Mouse (Mus musculus) retina, postnatal 1 day (tissue): Measurements from ENCODE around the gene Zmiz1.

Source experiments
- DNase-seq: peaks from one replicate; pipeline ENCODE4 v3.0.0-alpha.2; 2012

The Zmiz1 gene

DNA sequence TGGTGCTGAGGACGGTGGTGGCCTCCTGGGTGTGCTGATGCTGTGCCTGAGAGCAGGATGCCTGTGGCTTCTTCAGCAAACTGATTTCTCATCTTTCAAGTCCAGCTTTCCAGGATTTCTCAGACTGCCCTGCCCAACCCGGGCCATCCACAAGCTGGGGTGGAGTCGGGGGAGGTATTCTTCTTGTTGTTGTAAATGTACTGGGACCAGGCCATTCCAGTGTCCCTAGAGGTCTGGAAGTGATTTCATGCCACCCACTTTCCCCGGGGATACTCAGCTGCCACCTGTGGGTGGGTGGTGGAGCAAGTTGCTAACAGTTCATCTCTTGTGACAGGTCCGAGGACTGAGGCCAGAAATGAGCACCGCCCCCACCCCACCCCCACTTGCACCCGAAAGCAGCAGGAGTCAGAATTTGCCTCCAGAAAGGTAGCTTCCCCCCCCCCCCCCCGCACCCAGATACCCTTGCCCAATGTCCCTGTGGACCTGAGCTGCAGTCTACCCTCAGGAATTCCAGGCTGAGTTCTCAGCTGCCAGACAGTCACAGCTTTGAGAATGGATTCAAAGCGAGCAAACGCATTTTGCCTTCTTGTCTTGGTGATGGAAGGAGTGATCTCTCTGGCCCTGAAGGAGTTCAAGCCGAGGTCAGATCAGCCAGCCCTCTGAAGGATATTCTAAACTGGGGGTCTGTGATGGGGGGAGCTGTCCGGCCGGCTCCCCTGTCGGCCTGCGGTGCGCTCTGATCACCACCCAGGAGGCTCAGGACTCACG, 2.1 kb upstream of the Zmiz1 start:
- peak; percentile 61 for DNase-seq

DNA sequence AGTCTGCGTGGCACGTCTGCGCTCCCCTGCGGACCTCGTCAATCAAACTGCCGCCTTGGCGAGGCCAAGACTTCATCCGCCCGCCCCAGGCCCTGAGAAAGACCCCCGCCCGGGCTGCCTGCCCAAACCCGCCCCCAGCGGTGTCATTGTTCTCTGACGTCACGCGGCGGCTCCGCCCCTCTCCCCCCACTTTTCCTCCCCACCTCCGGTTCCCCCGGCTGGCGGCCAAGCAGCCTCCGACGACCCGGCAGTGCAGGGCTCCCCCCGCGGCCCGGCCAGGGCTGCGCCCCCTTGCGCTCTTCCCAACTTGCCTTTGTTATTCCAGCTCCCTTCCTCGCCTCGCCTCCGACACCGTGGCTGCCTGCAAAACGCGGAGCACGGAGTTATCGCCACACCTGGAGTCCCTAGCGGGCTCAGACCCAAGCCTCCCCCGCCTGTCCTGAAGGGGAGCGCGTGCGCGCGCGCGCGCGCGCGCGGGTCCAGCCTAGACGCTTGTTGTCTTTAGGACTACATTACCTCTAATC, 1.5 kb upstream of the Zmiz1 start:
- peak; percentile 99 for DNase-seq

DNA sequence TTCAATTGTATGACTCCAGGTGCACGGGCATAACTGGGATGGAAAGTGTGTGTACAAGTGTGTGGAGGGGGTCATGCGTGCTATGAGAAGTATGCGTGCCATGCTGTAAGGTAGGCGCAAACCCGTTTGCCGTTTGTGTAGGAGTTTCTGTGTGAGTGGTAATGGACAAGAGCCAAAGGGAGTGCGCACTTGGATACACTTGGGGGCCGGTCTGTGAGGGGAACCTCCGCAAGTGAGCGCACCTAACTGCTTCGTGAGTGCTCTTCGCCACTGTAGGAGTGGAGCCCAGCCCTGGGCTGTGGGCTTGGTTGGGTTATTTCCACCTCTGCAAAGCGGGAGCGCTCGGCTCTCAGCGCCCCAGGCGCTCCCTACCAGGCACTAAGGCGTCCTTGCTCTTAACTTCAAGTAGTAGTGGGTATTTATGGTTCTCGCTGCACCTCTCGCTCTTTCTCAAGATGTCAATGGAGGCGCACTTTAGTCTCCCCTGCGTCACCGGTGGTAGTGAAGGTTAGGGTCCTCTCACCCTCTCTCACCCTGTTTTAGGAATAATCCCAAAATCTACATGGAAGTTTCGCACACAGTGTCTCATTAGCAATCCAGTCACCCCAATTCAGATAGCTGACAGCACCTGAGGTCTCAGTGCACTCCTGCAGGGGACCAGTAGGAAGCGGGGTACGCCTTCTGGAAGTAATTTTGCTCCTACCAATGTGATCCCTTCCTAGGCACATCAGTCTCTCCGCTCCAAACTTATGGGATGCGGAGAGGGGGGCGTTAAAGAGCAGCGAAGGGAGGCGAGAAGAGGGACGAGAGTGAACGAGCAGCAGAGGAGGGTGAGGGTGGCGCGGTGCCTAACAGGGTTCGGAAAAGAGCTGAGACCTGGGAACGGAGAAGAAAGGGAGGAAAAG, 622 bp upstream of the Zmiz1 start:
- no peak for DNase-seq

DNA sequence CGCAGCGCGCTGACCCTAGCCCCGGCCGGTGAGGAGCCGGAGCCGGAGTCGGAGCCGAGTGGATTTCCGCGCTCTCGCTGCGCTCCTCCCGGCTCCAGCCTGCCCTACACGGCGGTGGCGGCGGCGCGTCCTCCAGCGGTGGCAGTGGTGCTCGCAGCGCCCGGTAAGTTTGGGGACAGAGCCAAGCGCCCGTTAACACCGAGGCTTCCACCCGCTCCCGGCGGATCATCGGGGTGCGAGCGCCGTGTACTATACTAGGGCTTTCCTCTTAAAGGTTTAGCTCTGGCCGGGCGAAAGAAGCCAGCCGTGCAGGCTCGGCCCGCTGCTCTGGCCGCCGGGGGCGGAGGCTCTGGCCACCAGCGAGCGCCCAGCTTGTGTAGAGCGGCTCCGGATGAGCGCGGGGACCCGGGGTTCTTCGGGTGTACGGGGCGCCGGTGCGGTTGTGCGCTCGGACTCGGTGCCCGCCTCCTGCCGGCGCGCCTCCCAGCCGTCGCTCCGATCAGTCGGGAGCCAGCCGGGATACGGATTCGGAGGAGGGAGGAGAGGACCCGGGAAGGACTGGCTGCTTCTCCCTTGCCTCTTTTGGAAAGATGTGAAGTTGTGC, 511 bp downstream of the Zmiz1 start:
- DNase-seq, result no peak

DNA sequence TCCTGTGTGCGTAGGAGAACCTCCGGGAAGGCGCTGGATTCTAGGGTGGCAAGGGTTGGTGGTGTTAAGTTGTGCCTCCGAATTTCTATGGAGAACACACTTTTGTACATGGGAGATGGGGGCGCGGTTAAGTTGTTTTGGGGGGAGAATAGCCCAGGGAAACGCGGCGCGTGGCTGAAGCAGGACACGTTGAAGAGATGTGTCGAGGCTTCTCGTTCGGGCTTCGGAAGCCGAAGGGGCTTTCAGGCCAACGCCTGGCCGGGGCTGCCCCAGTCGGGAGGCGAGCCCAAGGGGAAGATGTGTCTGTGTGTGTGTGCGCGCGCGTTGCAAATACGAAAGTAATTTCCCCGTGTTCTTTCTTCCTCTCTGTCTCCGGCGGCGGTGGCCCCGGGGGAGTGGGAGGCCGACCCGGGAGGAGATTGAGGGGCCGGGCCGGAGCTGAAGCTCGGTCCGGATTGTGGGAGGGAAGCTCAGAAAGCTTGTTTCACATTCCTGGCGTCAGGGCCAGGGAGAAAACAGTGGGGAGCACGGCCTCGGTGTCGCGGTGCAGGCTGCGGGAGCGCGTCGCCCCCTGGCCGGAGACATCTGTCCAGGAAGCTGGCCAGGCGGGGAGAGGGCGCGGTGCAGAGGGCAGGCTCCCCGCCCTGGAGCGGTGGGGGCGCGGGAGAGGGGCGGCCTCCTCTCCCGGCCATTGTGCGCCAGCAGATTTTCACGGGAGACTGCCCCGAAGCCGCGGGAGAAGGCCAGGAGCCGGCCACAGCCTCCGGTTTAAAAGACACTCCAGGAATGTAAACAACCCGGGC, 1.2 kb downstream of the Zmiz1 start:
- DNase-seq, result peak; percentile 87

DNA sequence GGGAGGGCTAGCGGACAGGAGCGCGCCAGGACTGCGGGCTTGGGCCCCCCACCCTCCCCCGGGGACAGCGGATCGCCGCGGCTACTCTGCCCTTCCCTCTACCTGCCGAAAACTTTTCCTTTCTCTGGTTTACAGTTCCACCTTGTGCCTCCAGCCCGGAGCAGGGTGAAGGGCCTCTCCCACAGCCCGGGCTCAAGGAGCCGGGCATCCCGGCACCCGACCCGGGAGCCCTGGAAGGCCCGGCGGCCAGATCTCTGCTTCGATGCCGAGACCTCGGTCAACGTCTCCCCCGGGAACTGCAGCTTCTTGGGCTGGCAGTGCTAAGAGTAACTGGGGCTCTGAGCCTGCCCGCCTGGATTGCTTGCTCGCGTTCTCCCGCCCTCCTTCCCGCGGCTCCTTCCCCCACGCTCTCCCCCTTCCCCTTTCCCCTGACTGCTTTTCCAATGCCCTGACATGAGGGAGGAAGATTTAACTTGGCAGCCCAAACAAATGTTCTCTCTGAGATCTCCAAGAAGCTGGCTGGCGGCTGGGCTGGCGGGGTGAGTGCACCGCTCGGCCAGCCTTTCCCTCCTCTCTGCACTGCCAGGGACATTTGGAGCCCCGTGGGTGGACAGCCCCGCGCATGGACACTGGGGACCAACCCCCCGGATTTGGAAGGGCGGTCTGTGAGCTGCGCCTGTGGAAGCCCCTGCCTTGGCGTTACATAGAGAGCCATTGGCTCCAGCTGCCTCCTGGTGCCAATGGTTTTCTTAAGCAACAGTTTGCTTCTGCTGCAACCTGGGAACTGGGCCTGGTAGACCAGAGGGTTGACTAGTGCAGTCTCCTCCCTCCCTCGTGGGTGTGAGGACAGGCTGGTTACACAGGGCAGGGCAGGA, 2.1 kb downstream of the Zmiz1 start:
- DNase-seq, result peak; percentile 92

DNA sequence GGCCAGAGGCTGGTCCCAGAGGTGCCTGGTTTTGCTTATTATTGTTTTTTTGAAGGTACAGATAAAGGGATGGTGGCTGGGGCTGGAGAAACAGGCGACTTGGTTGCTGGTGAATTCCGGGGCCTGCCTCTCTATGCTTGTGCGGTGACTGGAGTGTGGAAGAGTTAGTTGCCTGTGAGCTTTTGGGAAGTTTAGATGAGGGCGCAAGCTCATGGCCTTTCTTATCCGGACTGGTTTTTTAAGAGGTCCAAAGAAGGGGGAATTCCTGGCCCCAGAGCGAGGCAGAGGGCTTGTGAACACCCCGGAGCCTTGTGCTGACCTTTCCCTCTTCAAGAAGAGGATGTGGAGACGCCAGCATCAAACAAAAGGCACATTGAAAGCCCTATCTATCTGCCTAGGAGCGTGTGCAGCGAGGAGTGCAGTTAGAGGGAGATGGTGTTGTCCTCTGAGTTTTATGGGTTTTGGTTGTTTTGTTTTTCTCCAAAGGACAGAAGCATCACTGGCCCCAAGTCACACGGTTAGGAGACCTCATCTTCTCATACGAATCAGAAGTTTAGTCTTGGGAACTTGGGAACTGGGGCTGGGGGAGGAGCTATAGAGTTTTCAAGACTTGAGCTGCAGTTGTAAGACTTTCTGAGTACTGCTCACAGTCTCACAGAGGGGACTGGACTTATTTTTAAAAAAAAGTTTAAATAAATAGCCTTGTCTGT, 2.8 kb downstream of the Zmiz1 start:
- DNase-seq, result peak; percentile 32

DNA sequence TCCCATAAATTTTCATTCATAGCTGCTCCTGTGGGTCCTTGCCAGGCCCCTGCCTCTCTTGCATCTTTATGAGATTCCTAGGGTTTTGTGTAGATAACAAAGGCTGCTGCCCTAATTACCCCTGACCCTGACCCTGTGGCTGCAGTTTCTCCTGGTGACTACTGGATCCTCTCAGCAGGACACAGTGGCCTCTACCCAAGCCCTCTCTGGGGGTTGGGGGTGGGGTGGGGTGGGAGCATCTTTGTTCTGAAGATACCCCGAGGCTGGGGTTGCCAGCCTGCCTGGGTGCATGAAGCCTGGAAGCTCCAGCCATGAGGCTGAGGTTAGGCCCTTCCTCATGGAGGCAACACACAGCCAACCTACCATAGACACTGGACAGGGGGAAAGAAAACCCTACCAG, 4.0 kb downstream of the Zmiz1 start:
- DNase-seq, result peak; percentile 51

DNA sequence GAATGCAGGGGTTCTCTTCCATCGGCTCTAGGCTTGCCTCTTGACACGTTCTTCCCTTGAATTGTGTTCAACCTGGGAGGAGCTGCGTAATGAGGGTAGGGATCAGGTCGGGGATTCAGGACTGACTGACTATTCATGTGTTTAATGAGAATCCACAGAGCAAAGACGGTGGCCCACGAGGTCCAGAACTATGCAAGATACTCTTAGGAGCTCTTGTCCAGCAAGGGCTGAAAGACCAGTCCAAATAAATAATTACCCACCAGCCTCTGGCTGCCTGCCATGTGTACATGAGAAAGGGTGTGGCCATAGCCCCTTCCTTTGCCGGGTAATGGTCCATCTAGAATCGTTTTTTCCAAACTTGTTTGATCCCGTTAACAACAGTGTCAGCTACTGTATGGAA, 4.9 kb downstream of the Zmiz1 start:
- DNase-seq, result peak; percentile 78

DNA sequence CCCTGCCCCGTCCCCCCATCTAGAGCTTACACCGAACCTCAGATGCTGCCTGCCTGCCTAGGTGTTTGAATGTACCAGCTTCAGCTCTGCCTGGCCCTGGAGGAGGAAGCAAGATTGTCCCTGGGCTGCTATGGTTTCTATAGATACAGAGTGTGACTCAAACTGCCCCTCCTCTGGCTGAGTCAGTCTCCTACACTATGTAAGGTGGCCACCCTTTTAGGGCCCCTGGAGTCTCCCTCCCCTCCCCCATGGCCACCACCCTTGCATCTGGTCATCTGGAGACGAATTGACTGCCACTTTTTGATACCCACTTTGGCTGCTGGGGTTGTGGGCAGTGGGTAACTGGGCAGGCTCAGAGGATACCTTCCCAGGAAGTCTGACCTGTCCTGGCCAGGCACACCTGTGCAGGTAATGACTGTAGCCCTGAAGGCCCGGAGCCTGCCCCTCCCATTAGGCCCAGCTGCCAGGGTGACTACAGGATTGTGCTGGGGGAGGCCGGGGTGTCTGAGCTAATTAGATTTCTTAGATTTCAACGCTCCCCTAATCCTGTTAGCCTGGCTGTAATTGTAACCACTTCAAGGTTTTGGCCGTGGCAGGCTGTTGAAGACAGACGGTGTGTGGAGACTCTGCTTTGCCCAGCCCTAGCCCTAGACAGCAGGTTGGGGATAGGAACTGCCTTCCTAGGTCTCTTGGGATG, 5.8 kb downstream of the Zmiz1 start:
- peak; percentile 67 for DNase-seq

DNA sequence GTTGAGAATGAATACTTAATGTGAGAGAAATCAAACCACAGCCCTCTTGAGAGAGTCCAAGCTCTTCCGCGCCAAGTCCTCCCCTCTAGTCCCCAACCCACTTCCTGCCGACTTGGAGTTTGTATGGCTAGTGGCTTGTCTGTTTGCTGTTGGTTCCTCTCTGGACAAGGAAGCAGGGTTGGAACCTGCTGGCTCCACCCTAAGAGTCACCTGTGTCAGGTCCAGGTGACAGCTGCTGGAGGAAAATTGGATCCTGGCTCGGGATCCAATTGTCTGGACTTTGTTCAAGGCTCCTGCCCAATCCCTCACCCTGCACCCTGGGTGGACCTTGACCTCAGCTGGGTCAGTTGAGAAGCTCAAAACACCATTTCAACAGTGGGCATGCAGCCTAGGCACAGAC, 7.4 kb downstream of the Zmiz1 start:
- no peak for DNase-seq

DNA sequence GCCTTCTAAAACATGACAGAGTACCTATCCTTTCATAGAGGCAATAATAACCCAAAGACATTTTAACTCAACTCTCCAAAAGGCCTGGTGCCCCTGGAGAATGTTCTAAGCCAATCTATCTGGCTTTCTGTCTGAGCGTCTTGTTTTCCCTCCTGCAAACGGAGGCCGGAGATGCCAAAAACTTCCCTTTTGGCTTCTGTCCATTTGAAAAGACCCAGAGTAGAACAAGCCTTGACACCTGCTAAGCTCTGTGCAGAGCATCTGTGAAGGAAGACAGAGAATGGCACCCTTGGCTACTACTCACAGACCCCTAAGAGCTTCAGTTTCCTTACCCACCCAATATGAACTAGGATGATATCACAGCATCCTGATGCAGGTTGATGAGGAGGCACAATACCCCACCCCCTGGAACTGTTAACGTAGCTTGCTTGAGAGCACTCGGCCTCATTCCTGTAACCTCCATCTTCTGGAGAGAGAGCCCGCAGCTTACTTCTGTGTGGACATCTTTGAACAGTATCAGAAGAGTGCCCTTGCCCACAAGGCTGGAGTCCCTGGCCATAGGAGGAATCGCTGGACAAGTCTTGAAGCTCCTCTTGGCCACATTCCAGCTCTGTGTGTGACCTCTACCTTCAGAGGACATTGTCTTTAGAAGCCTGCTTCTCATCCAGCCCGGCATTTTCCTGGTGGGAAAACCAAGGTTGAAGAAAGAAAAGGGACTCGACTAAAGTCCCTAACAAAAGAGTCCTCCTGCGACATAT, 9.1 kb downstream of the Zmiz1 start:
- DNase-seq, result peak; percentile 45

DNA sequence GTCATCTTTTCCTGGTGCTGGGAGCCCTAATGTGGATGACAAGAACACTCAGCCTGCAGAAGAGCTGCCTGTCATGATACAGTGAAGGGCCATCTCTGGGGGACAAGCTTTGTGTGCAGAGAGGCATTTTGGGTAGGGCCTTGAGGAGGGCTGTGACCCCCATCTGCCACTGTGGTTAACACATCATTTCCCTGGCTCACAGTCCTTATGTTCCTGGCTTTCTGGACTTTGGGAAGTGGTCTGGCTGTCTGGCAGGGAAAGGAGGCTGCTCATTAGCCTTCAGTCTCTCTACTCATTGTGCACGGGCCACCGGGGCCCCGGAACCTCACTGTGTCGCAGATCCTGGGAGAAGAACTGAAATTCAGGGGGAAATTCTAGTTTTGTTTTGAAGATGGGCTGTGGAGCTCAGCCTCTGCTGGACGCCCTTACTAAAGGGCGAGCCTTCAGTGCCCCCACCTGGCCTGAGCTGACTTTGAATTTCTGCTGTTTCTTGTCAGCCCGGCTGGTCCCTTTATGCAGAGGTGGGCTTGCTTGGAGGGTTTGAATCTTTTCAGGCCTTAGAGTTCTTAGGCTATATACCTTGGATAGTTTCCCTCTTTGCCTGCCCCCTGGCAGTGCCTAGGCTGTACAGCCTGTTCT, 10.0 kb downstream of the Zmiz1 start:
- peak; percentile 41 for DNase-seq

DNA sequence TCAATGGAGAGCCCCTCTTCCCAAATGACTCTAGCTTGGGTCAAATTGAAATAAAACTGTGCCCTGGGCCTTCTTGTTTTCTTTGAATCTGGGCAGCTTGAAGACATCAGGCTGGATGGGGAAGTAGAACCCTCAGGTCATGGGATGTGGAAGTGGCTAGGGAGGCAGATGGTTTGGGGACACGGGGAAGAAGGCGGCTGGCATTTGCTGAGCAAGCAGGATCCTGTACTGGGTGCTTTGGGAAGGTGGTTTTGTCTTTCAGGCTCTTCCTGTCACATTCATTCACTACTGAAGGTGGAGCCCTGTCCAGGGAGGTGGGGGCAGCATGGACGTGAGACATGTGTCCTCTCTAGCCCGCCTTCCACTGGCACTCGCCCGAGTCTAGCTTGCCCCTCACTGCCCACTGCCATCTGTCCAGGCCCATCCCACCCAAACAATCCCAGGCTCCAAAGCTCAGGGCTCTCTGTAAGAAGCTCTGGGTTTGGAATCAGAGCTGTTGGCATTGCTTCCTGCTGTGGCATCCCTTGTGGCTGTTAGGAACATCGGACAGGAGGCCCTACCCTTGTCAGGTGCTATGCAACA, 11.3 kb downstream of the Zmiz1 start:
- DNase-seq, result peak; percentile 37

DNA sequence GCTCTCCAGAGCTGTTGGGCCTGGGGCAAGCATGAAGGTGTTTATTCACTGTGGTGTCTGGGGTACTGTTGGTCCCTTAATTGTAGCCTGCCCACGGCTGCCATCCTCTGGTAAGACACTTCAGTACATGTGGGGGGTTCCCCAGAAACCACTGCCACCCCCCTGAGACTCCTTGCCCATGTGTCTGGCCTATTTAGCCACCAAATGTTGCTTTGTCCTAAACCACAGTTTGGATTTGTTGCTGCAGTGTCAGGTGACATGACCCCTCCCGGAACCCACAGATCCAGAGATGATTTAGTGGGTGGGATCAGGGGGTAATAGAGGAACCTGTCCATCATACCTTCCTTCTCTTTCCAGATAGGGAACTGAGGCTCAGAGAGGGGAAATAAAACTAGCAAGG, 12.1 kb downstream of the Zmiz1 start:
- peak; percentile 32 for DNase-seq

DNA sequence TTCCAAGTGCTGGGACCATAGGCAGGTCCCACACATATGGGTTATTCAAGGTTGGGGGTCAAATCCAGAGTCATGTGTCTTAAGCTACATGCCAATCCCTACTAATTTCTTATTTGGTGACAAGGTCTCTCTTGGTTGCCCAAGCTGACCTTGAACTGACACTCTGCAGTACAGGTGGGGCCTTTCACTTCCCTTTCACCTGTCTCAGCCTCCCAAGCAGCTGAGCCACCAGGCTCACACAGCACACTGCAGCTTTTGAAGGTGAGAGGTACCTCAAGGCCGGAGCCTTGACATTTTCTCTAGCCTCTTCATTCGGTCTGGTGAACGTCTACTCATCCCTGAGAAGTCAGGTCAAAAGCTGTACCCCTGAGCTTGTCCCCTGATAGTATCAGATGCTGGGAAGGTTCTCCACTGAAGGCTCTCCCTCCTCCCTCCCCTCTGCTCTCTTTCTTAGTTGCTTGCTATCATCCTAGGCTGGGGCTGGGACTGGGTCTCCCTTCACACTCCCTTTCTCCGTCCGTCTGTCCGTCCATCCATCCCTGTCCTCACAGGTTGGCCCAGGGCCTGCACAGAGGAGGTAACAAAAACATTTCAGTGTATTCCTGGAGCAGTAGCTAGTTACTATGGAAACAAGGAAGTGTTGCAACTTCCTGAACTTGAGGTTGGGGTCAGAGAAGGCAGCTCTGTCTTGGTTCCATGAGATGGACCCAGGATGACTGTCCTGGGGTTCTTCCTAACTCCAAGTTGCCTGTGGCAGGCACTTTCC, 13.3 kb downstream of the Zmiz1 start:
- no peak for DNase-seq

DNA sequence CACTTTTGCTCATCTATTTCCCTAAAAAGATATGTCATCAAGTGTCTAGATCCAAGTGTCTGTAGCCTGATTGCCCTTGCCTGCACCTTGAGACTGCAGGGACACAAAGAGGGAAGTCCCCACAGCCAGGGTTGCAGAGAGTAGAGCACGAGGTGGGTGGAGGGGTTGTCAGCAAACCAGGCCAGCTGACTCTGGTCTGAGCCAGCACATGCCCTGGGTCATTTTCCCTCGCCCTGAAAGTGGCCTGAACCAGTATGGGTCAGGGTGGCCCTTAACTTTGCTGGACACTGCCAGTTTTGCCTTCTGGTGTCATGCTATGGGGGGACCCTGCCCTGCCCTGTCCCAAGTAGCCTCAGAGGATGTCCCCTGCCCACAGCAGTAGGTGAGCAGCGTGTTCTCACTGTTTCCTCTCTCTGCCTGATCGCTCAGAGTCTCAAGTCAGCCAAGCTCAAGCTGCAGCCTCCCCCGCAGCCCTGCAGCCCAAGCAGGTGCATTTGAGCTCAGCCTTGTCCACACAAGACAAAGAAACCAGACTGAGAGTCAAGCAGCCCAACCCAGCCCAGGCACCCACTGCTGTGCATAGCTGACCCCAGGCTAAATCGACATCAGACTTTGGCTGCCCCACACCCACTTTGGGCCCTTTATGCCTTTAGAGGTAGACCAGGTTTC, 14.1 kb downstream of the Zmiz1 start:
- DNase-seq, result no peak
